Mouse (Mus musculus): ENCODE data around the gene Kctd2. TPM values are rescaled to one million over a fixed set of nuclear protein-coding genes. Genes with fewer than 3 reads are reported as not detected.

Gene Kctd2
- polyA plus RNA-seq, 1 experiment from 2014 or later, result 4.8 TPM

DNA sequence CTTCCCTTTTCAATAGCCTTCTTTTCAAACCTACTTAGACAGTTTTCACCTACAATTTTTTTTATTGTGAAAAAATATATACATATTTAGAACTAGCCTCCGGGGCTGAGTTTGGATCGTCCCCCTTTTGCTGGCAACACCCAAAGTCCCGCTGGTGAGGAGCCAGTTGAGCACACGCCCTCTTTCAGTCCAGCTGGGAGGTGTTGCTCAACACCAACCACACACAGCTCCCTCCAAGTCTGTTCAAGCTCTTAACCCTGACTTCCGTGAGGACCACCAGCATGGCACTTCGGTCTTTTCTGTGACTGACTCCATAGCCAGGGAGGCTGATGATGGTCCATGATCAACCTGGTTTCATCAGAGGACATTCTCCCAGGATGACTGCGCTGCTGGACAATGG lies 21.8 kb upstream of the Kctd2 start:
- H3K27ac ChIP-seq (ENCODE audit: low read length), result no peak overlapping the region
- H3K36me3 ChIP-seq (ENCODE audit: insufficient read depth, low read length), result peaks cover 9% of the 10 kb centered on the region
- H3K4me1 ChIP-seq (ENCODE audit: insufficient read depth, low read length), result no peaks in the 10 kb centered on the region
- no peaks in the 10 kb centered on the region for H3K27me3 ChIP-seq (ENCODE audit: insufficient read depth, low read length)
- no peak overlapping the region for H3K9ac ChIP-seq (replicated peaks; ENCODE audit: low read length)
- no peak overlapping the region for H3K4me3 ChIP-seq (ENCODE audit: low read length)
- no peak for ATAC-seq (ENCODE audit: low FRiP score, low TSS enrichment)
- no peak overlapping the region for H3K4me2 ChIP-seq (replicated peaks; ENCODE audit: low read depth, low read length)
- 82% methylated on average over 7 of the region's 7 CpGs for WGBS
- H3K9me3 ChIP-seq (ENCODE audit: low read length), result no peaks in the 10 kb centered on the region

- Histone ChIP-seq H3K4me3 (ENCODE audit: low read length) (no peak overlapping the region), H3K27ac (ENCODE audit: low read length) (no peak overlapping the region), H3K27me3 (ENCODE audit: insufficient read depth, low read length) (no peaks in the 10 kb centered on the region), H3K4me2 (replicated peaks; ENCODE audit: low read depth, low read length) (no peak overlapping the region), H3K9me3 (ENCODE audit: low read length) (no peaks in the 10 kb centered on the region), H3K9ac (replicated peaks; ENCODE audit: low read length) (no peak overlapping the region), H3K4me1 (ENCODE audit: insufficient read depth, low read length) (peaks cover 8% of the 10 kb centered on the region), H3K36me3 (ENCODE audit: insufficient read depth, low read length) (0 out of 2 replicates have a peak, but pooled peaks cover 4% of the 10 kb centered on the region)
- no peak for ATAC-seq (ENCODE audit: low FRiP score, low TSS enrichment)
- 68% methylated on average over 3 of the region's 3 CpGs for WGBS
Measured at GRCm38 (mm10) chr11:115400126-115400525, 19.8 kb upstream of the Kctd2 start.

DNA sequence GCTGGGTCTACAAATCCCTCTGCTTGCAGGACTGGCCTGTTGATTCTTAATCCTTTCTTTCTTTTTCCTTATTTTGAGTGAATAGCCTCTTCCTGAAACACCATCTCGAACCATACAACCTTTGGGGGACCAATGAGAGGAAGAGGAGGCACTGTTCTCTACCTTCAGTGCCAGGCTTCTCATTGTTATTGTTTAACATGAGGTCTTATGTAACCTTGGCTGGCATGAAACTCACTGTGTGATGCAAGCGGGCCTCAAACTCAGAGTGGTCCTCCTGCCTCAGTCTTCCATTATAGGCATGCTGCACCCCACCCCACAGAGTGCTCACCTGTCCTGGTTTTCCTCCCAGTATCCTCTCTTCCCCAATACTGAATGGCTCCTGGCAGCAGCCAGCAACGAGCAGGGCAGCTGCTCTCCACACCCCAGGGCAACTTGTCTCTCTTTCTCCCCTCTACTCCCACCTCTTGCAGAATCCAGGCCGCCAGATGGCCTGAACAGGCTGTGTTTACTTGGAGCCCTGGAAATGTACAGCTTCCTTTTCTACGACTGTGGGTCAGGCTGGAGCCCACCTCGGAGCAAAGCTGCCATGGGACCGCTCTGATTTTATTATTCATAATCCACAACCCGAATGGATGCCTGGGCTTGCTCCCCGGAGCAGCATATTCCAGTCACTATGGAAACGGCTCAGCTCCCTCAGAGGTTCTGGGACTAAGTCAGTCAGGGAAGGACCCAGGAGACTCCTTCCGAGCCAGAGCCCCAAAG lies 19.1 kb upstream of the Kctd2 start:
- Histone ChIP-seq H3K4me3 (ENCODE audit: low read length) (no peak overlapping the region), H3K27me3 (ENCODE audit: insufficient read depth, low read length) (no peaks in the 10 kb centered on the region), H3K9me3 (ENCODE audit: low read length) (no peaks in the 10 kb centered on the region), H3K9ac (replicated peaks; ENCODE audit: low read length) (no peak overlapping the region), H3K36me3 (ENCODE audit: insufficient read depth, low read length) (no peaks in the 10 kb centered on the region), H3K27ac (ENCODE audit: low read length) (no peak overlapping the region), H3K4me2 (replicated peaks; ENCODE audit: low read depth, low read length) (no peak overlapping the region), H3K4me1 (ENCODE audit: insufficient read depth, low read length) (peaks cover 8% of the 10 kb centered on the region)
- 50% methylated on average over 11 of the region's 11 CpGs for WGBS
- no peak for ATAC-seq (ENCODE audit: low FRiP score, low TSS enrichment)

GRCm38 (mm10) chr11:115403338-115404124 lies 16.4 kb upstream of the Kctd2 start, which contains the start of gene Mrpl58:
TSS of gene Mrpl58 (plus strand) at chr11:115403752.
- peak; percentile 90 for ATAC-seq (ENCODE audit: low FRiP score, low TSS enrichment)
- WGBS, result 4% methylated on average over 50 of the region's 50 CpGs
- peaks cover 16% of the 10 kb centered on the region; the same call in 1 of the 2 replicates for H3K36me3 ChIP-seq (ENCODE audit: insufficient read depth, low read length)
- no peaks in the 10 kb centered on the region for H3K9me3 ChIP-seq (ENCODE audit: low read length)
- peak within 1 kb of the TSS; percentile 66 for H3K4me2 ChIP-seq (replicated peaks; ENCODE audit: low read depth, low read length)
- H3K27me3 ChIP-seq (ENCODE audit: insufficient read depth, low read length), result no peaks in the 10 kb centered on the region
- H3K27ac ChIP-seq (ENCODE audit: low read length), result peak within 1 kb of the TSS; percentile 82
- peaks cover 8% of the 10 kb centered on the region for H3K4me1 ChIP-seq (ENCODE audit: insufficient read depth, low read length)
- H3K9ac ChIP-seq (replicated peaks; ENCODE audit: low read length), result peak within 1 kb of the TSS; percentile 93
- peak within 1 kb of the TSS; percentile 81 for H3K4me3 ChIP-seq (ENCODE audit: low read length)

GRCm38 (mm10) chr11:115405723-115406122 lies 14.2 kb upstream of the Kctd2 start:
- Histone ChIP-seq H3K27ac (ENCODE audit: low read length) (no peak overlapping the region), H3K9me3 (ENCODE audit: low read length) (no peaks in the 10 kb centered on the region), H3K9ac (replicated peaks; ENCODE audit: low read length) (no peak overlapping the region), H3K27me3 (ENCODE audit: insufficient read depth, low read length) (no peaks in the 10 kb centered on the region), H3K4me2 (replicated peaks; ENCODE audit: low read depth, low read length) (no peak overlapping the region), H3K36me3 (ENCODE audit: insufficient read depth, low read length) (peaks cover 36% of the 10 kb centered on the region), H3K4me1 (ENCODE audit: insufficient read depth, low read length) (peaks cover 8% of the 10 kb centered on the region), H3K4me3 (ENCODE audit: low read length) (no peak overlapping the region)
- ATAC-seq (ENCODE audit: low FRiP score, low TSS enrichment), result no peak
- WGBS, result 92% methylated on average over 6 of the region's 6 CpGs

DNA sequence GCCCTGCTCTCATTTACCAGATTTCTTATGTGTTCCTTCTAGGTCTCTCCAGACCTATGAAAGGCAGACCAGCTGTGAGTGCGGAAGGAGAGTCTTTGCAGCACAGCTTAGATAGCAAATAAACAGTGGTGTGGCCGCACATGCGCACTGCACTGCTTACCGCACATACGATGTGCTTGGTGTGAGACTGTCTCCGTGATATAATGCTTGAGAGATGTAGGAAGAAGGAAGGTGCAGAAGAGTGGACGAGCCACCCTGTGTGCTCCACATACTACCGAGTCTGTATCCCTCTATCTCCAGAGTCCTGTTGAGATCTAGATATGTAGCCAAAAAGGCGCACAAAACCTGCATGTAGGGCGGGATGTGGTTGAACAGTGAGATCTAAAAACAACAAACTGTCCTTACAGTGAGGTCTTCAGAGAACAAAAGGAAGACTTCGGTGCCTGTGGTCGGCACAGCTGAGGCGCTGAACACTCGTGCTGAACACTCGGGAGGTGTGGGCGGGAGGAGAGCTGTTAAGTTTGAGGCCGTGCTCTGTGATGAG lies 13.0 kb upstream of the Kctd2 start:
- 93% methylated on average over 17 of the region's 17 CpGs for WGBS
- no peak overlapping the region for H3K4me3 ChIP-seq (ENCODE audit: low read length)

DNA sequence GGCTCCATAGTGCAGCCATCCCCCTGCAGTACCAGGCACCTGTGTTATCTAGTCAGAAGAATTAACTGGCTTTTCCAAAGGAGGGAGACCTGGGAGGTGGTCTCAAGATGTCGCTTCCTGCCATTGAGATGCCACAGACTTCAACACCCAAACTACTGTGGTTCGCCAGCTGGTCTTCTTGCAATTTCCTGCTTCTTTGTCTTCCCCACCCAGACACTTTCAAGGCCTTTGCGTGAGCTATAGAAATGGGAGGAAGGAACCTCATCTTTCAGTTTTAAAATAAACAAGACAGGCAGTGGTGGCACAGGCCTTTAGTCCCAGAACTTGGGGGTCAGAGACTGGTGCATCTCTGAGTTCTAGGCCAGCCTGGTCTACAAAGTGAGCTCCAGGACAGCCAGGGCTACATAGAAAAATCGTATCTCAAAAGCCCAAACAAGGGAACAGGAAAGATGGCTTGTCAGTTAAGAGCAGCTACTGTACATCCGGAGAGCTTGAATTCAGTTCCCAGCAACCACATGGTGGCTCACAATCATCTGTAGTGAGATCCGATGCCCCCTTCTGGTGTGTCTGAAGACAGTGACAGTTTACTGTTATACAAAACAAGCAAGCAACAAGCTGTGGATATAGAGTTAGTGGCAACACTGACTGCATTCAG lies 11.5 kb upstream of the Kctd2 start:
- 85% methylated on average over 6 of the region's 6 CpGs for WGBS
- Histone ChIP-seq H3K36me3 (ENCODE audit: insufficient read depth, low read length) (peaks cover 44% of the 10 kb centered on the region), H3K9me3 (ENCODE audit: low read length) (no peaks in the 10 kb centered on the region), H3K4me3 (ENCODE audit: low read length) (no peak overlapping the region), H3K27me3 (ENCODE audit: insufficient read depth, low read length) (no peaks in the 10 kb centered on the region), H3K4me1 (ENCODE audit: insufficient read depth, low read length) (peaks cover 21% of the 10 kb centered on the region), H3K4me2 (replicated peaks; ENCODE audit: low read depth, low read length) (no peak overlapping the region), H3K27ac (ENCODE audit: low read length) (peak overlapping the region; percentile 23; the same call in 1 of the 2 replicates), H3K9ac (replicated peaks; ENCODE audit: low read length) (no peak overlapping the region)
- no peak for ATAC-seq (ENCODE audit: low FRiP score, low TSS enrichment)

More for the DNA sequence above, 13.0 kb upstream of the Kctd2 start:
- no peak for ATAC-seq (ENCODE audit: low FRiP score, low TSS enrichment)
- Histone ChIP-seq H3K4me1 (ENCODE audit: insufficient read depth, low read length) (peaks cover 17% of the 10 kb centered on the region), H3K9me3 (ENCODE audit: low read length) (no peaks in the 10 kb centered on the region), H3K27ac (ENCODE audit: low read length) (no peak overlapping the region), H3K36me3 (ENCODE audit: insufficient read depth, low read length) (peaks cover 44% of the 10 kb centered on the region), H3K4me2 (replicated peaks; ENCODE audit: low read depth, low read length) (no peak overlapping the region), H3K9ac (replicated peaks; ENCODE audit: low read length) (no peak overlapping the region), H3K27me3 (ENCODE audit: insufficient read depth, low read length) (no peaks in the 10 kb centered on the region)

DNA sequence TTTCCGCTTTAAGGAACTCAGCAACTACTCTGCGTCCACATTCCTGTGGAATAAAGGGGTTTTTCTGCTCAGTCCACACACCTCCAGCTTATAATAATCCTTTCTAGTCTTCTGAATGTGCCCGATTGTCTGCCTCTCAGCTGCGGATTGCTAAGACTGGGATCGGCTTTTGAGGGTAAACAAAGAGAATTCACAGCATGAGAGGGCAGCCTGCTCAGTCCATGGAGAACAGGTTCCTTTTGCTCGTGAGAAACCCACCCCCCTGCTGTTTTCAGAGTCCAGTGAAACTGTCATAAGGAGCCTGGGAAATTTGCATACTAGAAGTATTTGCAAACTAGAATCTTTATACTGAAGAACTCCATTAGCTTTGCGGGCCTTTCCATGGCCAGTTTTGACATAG lies 10.4 kb upstream of the Kctd2 start:
- Histone ChIP-seq H3K36me3 (ENCODE audit: insufficient read depth, low read length) (peaks cover 44% of the 10 kb centered on the region), H3K4me3 (ENCODE audit: low read length) (no peak overlapping the region), H3K27me3 (ENCODE audit: insufficient read depth, low read length) (no peaks in the 10 kb centered on the region), H3K27ac (ENCODE audit: low read length) (no peak overlapping the region), H3K9me3 (ENCODE audit: low read length) (no peaks in the 10 kb centered on the region), H3K9ac (replicated peaks; ENCODE audit: low read length) (no peak overlapping the region), H3K4me1 (ENCODE audit: insufficient read depth, low read length) (peaks cover 21% of the 10 kb centered on the region), H3K4me2 (replicated peaks; ENCODE audit: low read depth, low read length) (no peak overlapping the region)
- 93% methylated on average over 7 of the region's 7 CpGs for WGBS
- ATAC-seq (ENCODE audit: low FRiP score, low TSS enrichment), result no peak

DNA sequence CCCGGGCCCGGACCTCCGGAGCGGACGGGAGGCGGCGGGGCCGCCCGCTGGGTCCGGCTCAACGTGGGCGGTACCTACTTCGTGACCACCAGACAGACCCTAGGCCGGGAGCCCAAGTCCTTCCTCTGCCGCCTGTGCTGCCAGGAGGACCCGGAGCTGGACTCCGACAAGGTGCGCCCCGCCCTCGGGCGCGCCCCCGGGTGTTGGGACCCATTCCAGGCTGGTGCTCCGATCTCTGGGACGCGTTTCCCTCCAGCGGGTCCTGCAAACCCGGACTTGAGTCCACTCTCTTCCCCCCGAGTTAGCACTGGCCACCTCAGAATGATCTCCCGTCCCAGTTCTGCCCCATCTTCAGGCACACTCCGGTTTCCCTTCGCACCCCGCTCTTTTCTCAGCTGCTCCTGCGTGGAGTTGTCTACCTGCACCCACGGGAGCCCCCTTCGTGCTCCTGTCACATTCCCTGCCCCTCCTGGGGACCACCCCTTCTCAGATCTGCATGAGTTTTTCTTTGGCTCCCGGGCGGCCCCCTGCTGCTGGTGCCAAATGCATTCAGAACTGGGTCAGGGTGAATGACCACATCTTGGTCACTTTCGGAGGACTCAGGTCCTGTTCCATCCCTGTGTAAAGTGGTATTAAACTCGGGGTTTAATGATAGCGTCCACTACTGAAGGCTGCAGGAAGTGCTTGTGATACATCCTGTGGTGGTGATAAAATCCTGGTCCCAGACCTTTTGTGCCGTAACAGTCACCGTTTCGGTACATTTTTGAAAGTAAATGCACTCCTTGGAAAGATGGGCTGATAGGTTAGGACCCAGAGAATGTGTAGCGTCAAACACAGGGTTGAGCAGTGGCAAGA lies 635 bp downstream of the Kctd2 start:
- Histone ChIP-seq H3K27ac (ENCODE audit: low read length) (peak overlapping the region; percentile 84), H3K36me3 (ENCODE audit: insufficient read depth, low read length) (peaks cover 40% of the 10 kb centered on the region), H3K27me3 (ENCODE audit: insufficient read depth, low read length) (no peaks in the 10 kb centered on the region), H3K9ac (replicated peaks; ENCODE audit: low read length) (peak overlapping the region; percentile 92), H3K4me1 (ENCODE audit: insufficient read depth, low read length) (peaks cover 29% of the 10 kb centered on the region), H3K4me2 (replicated peaks; ENCODE audit: low read depth, low read length) (peak overlapping the region; percentile 77), H3K9me3 (ENCODE audit: low read length) (no peaks in the 10 kb centered on the region), H3K4me3 (ENCODE audit: low read length) (peak overlapping the region; percentile 98)
- ATAC-seq (ENCODE audit: low FRiP score, low TSS enrichment), result peak; percentile 72
- WGBS, result under 1% methylated on average over 45 of the region's 45 CpGs
